Mouse (Mus musculus) urinary bladder, postnatal 25 days (tissue): ENCODE results near the gene Gm7682.
"Not testable (repeated sequence)": the region's sequence is repeated elsewhere in the genome, so short reads cannot be mapped to it uniquely, and the experiment has no call there.

Source experiments
- DNase-seq: peaks from one replicate; pipeline ENCODE4 v3.0.0; 2022; ENCODE audit warnings: low spot score

Gene Gm7682

GRCm38 (mm10) chr5:94445484-94445883 is at the start of gene Gm7682:
Gm7682 (plus strand) TSS chr5:94445784.
- not testable (repeated sequence) for DNase-seq
